Mouse (Mus musculus): ENCODE results near the gene Rras. TPM values are rescaled to one million over a fixed set of nuclear protein-coding genes. Genes with fewer than 3 reads are reported as not detected.

Rras gene
- total RNA-seq, 2 experiments from 2014 or later = 12.7 to 77.1 TPM

- ATAC-seq (ENCODE audit: poor library complexity, severe bottlenecking) = no peak
Measured at GRCm38 (mm10) chr7:45050945-45051600, 33.3 kb downstream of the Rras start.

- ATAC-seq (ENCODE audit: poor library complexity, severe bottlenecking) = no peak
Measured at GRCm38 (mm10) chr7:45051601-45051974, 33.8 kb downstream of the Rras start.

GRCm38 (mm10) chr7:45052181-45052861 lies 34.6 kb downstream of the Rras start:
- no peak for ATAC-seq (ENCODE audit: poor library complexity, severe bottlenecking)

- ATAC-seq (ENCODE audit: poor library complexity, severe bottlenecking) = no peak
Measured at GRCm38 (mm10) chr7:45052862-45053116, 35.0 kb downstream of the Rras start, which contains the start of gene Prr12. TSS of gene Prr12 (minus strand) at chr7:45052881.

- peak; percentile 49 for ATAC-seq (ENCODE audit: poor library complexity, severe bottlenecking)
Measured at GRCm38 (mm10) chr7:45053117-45053930, 35.6 kb downstream of the Rras start.

DNA sequence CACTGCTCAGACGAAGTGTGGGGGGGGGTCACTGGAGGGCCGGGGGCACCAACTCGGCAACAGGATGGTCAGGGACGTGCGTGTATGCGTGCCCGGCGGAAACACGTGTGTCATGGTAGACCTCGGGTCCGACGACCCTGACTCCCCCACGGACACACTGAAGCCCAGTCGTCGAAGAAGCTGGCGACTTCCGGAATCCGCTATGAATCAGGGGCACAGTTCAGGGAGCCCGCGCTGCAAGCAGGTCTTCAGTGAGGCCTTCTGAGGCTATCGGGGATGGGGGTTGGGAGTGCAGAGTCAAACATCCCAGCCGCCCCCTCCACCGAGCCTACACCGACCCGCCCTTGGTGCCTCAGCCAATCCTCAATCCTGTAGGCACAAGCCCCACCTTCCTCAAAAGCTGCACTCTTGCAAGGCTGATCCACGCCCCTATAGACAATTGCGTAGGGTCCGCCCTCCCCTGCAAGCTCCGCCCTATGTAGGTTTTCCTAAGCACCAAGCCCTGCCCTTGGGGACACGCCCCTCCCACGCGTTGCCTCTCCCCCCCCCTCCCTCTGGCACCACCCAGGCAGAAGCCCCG lies 36.3 kb downstream of the Rras start:
- peak; percentile 90 for ATAC-seq (ENCODE audit: poor library complexity, severe bottlenecking)

DNA sequence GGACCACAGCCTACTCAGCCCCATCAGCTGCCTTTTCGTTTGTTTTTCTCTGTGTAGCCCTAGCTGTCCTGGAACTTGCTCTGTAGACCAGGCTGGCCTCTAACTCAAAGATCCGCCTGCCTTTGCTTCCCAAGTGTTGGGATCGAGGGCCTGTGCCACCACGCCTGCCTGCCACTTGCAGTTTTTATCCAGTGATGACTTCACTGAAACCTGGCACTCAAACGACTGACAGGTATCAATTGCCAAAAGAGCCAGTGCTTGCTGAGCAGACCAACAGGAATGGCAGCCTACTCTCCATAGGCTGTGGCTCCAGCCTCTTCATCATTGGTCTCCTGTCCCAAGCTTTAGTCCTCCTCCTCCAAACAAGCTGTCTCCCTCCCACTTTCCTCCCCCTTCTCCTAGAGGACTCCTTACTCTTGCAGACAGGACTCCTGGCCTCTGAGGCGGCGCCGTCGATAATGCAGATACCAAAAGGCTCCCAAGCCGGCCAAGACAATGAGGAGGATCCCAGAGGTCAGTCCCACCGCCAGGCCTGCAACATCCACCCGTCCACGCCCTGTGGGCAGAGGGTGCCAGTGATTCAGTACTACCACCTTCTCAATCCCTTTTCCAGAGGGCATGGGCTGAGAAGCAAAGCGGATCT lies 38.7 kb downstream of the Rras start:
- no peak for ATAC-seq (ENCODE audit: poor library complexity, severe bottlenecking)

GRCm38 (mm10) chr7:45056972-45057348 lies 39.2 kb downstream of the Rras start:
- no peak for ATAC-seq (ENCODE audit: poor library complexity, severe bottlenecking)

GRCm38 (mm10) chr7:45058607-45059571 lies 41.1 kb downstream of the Rras start:
- no peak for ATAC-seq (ENCODE audit: poor library complexity, severe bottlenecking)

GRCm38 (mm10) chr7:45060632-45061122 lies 42.9 kb downstream of the Rras start:
- no peak for ATAC-seq (ENCODE audit: poor library complexity, severe bottlenecking)

DNA sequence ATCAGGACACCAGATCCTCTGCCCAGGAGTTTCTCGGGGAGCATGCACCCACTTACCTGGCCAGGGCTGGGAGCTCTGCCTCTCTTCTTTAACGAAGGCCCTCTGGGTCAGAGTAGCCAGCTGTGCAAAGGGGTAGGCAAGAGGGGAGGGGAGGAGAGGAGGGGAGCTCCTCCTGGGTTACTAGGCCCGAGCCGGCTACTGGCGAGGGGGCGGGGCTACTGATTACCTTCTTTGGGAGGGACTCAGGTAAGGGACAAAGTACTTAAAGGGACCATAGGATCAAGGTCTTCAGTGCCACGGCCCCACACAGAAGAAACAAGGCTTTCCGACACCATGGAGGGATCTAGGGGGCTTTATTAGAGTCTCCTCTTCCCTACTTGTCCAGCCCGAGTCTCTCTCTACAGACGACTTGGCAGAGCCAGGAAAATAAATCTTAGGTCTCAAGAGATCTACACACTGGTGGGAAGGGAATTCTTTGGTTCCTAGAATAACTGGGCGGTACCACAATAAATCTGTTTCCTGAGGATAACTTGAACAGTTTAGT lies 43.8 kb downstream of the Rras start:
- no peak for ATAC-seq (ENCODE audit: poor library complexity, severe bottlenecking)

DNA sequence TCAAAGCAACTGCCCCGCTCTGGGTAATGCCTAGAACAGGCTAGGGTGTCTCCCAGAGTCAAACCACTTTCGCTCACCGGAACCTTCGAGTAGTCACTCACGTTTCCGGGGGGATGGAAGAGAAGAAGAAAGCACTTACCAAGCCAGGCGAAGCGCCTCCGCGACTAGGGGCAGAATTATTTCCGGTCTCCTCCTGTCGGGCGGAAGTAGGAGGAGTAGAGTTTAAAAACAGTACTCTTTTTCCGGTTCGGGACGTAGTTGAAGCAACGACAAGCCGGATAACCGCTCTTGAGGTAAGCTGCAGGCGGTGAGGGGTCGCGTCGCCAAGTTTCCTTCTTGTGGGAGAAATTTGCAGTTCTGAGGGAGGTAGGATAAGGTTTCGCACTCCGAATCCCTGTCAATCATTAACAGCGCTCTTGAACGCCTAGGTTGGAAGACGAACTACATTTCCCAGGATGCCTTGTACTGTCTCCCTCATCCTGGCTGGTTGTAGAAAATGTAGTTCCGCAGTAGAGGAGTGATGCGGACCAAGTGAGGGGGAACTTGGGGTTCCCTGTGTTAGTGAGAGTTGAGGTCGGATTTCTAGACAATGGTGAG lies 44.6 kb downstream of the Rras start, which contains the start of the genes Nosip and Prrg2:
Nosip (plus strand) TSS at position 191 of the 597 bp plus-strand sequence.
Prrg2 (minus strand) TSS at position 439 of the 597 bp plus-strand sequence.
- ATAC-seq (ENCODE audit: poor library complexity, severe bottlenecking) = peak; percentile 98

- ATAC-seq (ENCODE audit: poor library complexity, severe bottlenecking) = peak; percentile 24; the same call in 1 of the 2 replicates
Measured at GRCm38 (mm10) chr7:45067190-45067999, 49.6 kb downstream of the Rras start.

GRCm38 (mm10) chr7:45068000-45068318 lies 50.2 kb downstream of the Rras start:
- peak; percentile 74 for ATAC-seq (ENCODE audit: poor library complexity, severe bottlenecking)

GRCm38 (mm10) chr7:45069671-45070070 lies 51.9 kb downstream of the Rras start:
- peak; percentile 46; the same call in 1 of the 2 replicates for ATAC-seq (ENCODE audit: poor library complexity, severe bottlenecking)
